Mouse (Mus musculus): ENCODE measurements around the gene Cplx2. TPM values are rescaled to one million over a fixed set of nuclear protein-coding genes. Genes with fewer than 3 reads are reported as not detected.
A peak's percentile ranks its signal among the peaks of the same experiment; 100 is the strongest.

Cplx2 gene
- total RNA-seq, 2 experiments from 2014 or later = 0.46 to 0.84 TPM

- Histone ChIP-seq H3K4me3 (no peak overlapping the region), H3K27ac (no peak overlapping the region)
- intact Hi-C loops (cut with DNase I) = no loop called here
- no peak for TF ChIP-seq CTCF (IDR thresholded peaks at IDR 0.05)
- no peak for DNase-seq
These were observed 33.6 kb upstream of the Cplx2 start for GRCm38 (mm10) chr13:54337541-54337940.

DNA sequence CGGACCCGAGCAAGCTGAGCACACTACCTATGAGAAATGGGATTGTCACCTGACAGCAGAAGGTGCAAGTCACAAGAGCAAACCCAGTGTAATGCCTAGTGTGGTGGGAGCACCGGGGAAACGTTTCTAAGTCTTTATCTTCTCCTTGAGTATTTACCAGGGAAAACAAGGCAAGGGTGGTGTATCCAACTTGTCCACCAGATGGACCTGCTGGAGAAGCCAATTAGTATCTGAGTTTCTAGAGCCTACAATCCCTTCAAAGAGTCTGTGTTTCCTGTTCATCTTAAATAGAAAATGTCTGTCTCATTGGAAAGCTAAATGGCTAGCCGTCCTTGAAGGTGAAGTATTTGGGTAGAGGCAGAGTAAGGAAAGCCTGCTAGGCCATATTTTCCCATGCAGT, 32.3 kb upstream of the Cplx2 start:
- DNase-seq = no peak
- intact Hi-C loops (cut with DNase I) = no loop called here
- no peak overlapping the region for H3K27ac ChIP-seq
- H3K4me3 ChIP-seq = no peak overlapping the region
- no peak for TF ChIP-seq CTCF (IDR thresholded peaks at IDR 0.05)

- Histone ChIP-seq H3K4me3 (no peak overlapping the region), H3K27ac (no peak overlapping the region)
- intact Hi-C loops (cut with DNase I) = no loop called here
- no peak for TF ChIP-seq CTCF (IDR thresholded peaks at IDR 0.05)
- no peak for DNase-seq
These were observed 25.1 kb upstream of the Cplx2 start for GRCm38 (mm10) chr13:54345885-54346647.

- DNase-seq = no peak
- no peak for TF ChIP-seq CTCF (IDR thresholded peaks at IDR 0.05)
These were observed 23.1 kb upstream of the Cplx2 start for GRCm38 (mm10) chr13:54348011-54348410.

GRCm38 (mm10) chr13:54349126-54349759, 21.9 kb upstream of the Cplx2 start:
- TF ChIP-seq CTCF (IDR thresholded peaks at IDR 0.05) = no peak
- no peak for DNase-seq
- intact Hi-C loops (cut with DNase I) = no loop called here
- no peak overlapping the region for H3K4me3 ChIP-seq
- H3K27ac ChIP-seq = no peak overlapping the region

More at GRCm38 (mm10) chr13:54348011-54348410, 23.1 kb upstream of the Cplx2 start:
- H3K27ac ChIP-seq = no peak overlapping the region
- H3K4me3 ChIP-seq = no peak overlapping the region
- intact Hi-C loops (cut with DNase I) = no loop called here

DNA sequence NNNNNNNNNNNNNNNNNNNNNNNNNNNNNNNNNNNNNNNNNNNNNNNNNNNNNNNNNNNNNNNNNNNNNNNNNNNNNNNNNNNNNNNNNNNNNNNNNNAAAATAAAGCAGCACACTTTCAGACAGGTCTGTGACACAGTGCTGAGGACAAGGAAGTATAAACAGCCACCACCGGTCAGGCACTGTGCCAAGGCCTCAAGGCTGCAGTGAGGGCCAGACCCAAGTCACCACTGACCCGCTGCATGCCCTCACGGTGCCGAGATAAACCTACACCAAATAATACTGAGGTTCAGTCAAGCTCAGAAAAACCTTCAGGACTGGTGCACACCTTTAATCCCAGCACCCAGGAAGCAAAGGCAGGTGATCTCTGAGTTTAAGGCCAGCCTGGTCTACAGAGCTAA, 13.7 kb upstream of the Cplx2 start:
- intact Hi-C loops (cut with DNase I) = no loop called here
- H3K4me3 ChIP-seq = no peak overlapping the region
- TF ChIP-seq CTCF (IDR thresholded peaks at IDR 0.05) = no peak
- H3K27ac ChIP-seq = no peak overlapping the region
- DNase-seq = no peak

- no peak for TF ChIP-seq CTCF (IDR thresholded peaks at IDR 0.05)
- Histone ChIP-seq H3K27ac (no peak overlapping the region), H3K4me3 (no peak overlapping the region)
- intact Hi-C loops (cut with DNase I) = no loop called here
- DNase-seq = no peak
These were observed 12.0 kb upstream of the Cplx2 start for GRCm38 (mm10) chr13:54359181-54359580.

DNA sequence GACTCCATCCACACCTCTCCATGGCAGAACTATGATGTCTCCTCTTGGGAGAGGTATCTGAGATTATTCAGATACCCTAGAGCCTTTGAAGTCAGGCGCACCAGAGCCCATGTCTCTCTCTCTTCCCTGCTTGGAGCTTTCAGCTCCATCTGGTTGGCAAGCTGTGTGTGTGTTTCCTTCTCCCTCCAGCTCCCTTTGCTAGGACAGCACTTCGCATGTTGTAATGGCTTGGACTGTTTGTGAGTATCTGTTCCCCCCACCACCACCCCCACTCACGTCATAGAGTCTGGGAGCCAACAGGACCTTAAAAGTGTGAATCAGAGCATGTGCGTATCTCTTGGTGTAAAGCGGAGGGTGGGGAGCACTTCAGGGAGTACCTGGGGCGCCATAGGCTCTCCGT, 6.5 kb upstream of the Cplx2 start:
- no peak for TF ChIP-seq CTCF (IDR thresholded peaks at IDR 0.05)
- no peak overlapping the region for H3K27ac ChIP-seq
- no peak for DNase-seq
- H3K4me3 ChIP-seq = no peak overlapping the region
- intact Hi-C loops (cut with DNase I) = no loop called here

- intact Hi-C loops (cut with DNase I) = no loop called here
- H3K27ac ChIP-seq = no peak overlapping the region
- 0 out of 2 replicates have a peak, but pooled peaks have one; percentile 1 for TF ChIP-seq CTCF (IDR thresholded peaks at IDR 0.05)
- H3K4me3 ChIP-seq = no peak overlapping the region
- DNase-seq = no peak
These were observed 3.4 kb upstream of the Cplx2 start for GRCm38 (mm10) chr13:54367758-54368157.

GRCm38 (mm10) chr13:54368181-54368580, 3.0 kb upstream of the Cplx2 start:
- Histone ChIP-seq H3K27ac (no peak overlapping the region), H3K4me3 (no peak overlapping the region)
- intact Hi-C loops (cut with DNase I) = no loop called here
- TF ChIP-seq CTCF (IDR thresholded peaks at IDR 0.05) = no peak
- DNase-seq = no peak

GRCm38 (mm10) chr13:54371387-54372330, 510 bp downstream of the Cplx2 start:
- intact Hi-C loops (cut with DNase I) = loop anchor here (2.0 kb wide), 1 partner anchor 125 kb away; no protein-coding TSS in a partner anchor
- DNase-seq = peak; percentile 82
- peak; percentile 21 for TF ChIP-seq CTCF (IDR thresholded peaks at IDR 0.05)
- no peak overlapping the region for H3K27ac ChIP-seq
- H3K4me3 ChIP-seq = peak overlapping the region; percentile 47

- H3K27ac ChIP-seq = no peak overlapping the region
- H3K4me3 ChIP-seq = no peak overlapping the region
- intact Hi-C loops (cut with DNase I) = loop anchor here (2.0 kb wide), 1 partner anchor 126 kb away; no protein-coding TSS in a partner anchor
- TF ChIP-seq CTCF (IDR thresholded peaks at IDR 0.05) = peak; percentile 55
- DNase-seq = peak; percentile 57
These were observed 1.5 kb downstream of the Cplx2 start for GRCm38 (mm10) chr13:54372665-54373064.

All from gastrocnemius, adult 2 months (tissue).